16 mouse cellular contexts compared by ENCODE assay signal in the genomic region with DNA sequence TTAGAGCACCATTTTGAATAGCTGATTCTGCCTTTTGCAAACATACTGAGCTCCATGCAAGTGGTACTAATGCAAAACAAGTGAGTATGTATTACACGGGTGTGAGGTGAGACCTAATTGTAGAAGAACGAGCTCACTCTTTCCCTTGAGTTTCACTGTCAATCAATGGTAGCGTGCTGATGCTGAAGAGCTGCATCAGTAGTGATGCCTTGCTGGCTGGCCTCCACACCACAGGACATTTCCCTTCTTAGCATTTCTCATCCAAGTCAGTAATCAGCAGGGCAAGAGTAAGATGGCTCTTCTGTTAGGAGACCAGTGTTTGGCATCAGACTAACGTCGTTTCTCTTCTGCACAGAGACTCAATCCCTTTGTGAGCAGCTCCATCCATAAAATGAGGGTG. TPM values are rescaled to one million over a fixed set of nuclear protein-coding genes. Genes with fewer than 3 reads are reported as not detected.
DNase-seq lines count a peak whose midpoint lies in the region; ATAC-seq and TF ChIP-seq lines count a peak whose summit lies in the region.
"Had no signal": no experiment of that assay in that cellular context is flagged by ENCODE, and none has a peak within 500 bp of the region (broad histone marks: within the 10 kb centered on the region; RNA-seq: fewer than 3 reads in every experiment).

No protein-coding gene starts in this region.

- H3K9me3 ChIP-seq in midbrain, embryonic 16.5 days (replicated peaks; ENCODE audit: control insufficient read depth, low read length, poor library complexity, severe bottlenecking), result no peaks in the 10 kb centered on the region
- no peaks in the 10 kb centered on the region for H3K9me3 ChIP-seq in midbrain, embryonic 10.5 days (replicated peaks)
- H3K9me3 ChIP-seq in hindbrain, embryonic 14.5 days (ENCODE audit: control insufficient read depth, low read length), result no peaks in the 10 kb centered on the region

- TF ChIP-seq POLR2A in heart, adult 2 months (IDR thresholded peaks at IDR 0.05; ENCODE audit: insufficient read depth, low read depth, low read length), result no peak

- H3K4me3 ChIP-seq in heart, adult 2 months, result no peak overlapping the region
- no peak overlapping the region for H3K4me3 ChIP-seq in midbrain, embryonic 16.5 days (ENCODE audit: low read depth, low read length)
- H3K4me3 ChIP-seq in midbrain, embryonic 10.5 days, result no peak overlapping the region
- peak overlapping the region; percentile 5; the same call in 1 of the 2 replicates for H3K4me3 ChIP-seq in hindbrain, embryonic 14.5 days (replicated peaks; ENCODE audit: low read length)

- WGBS in heart, adult 2 months, result 75% methylated on average over 5 of the region's 5 CpGs
- WGBS in midbrain, embryonic 16.5 days, result 73% methylated on average over 5 of the region's 5 CpGs
- WGBS in midbrain, embryonic 10.5 days, result 96% methylated on average over 5 of the region's 5 CpGs
- 68% methylated on average over 5 of the region's 5 CpGs for WGBS in hindbrain, embryonic 14.5 days

- no peaks in the 10 kb centered on the region for H3K79me2 ChIP-seq in heart, adult 2 months (replicated peaks; ENCODE audit: control insufficient read depth, insufficient read depth, low read length)

- H3K9ac ChIP-seq in heart, adult 2 months (ENCODE audit: low read depth, low read length), result no peak overlapping the region
- no peak overlapping the region for H3K9ac ChIP-seq in midbrain, embryonic 16.5 days (ENCODE audit: low read depth, low read length)
- no peak overlapping the region for H3K9ac ChIP-seq in hindbrain, embryonic 14.5 days

- H3K4me1 ChIP-seq in heart, adult 2 months (ENCODE audit: control insufficient read depth, insufficient read depth, low read length), result no peaks in the 10 kb centered on the region
- peaks cover 10% of the 10 kb centered on the region; the same call in 1 of the 2 replicates for H3K4me1 ChIP-seq in midbrain, embryonic 16.5 days (ENCODE audit: control insufficient read depth, insufficient read depth, low read length)
- H3K4me1 ChIP-seq in midbrain, embryonic 10.5 days, result peaks cover 15% of the 10 kb centered on the region
- H3K4me1 ChIP-seq in hindbrain, embryonic 14.5 days (replicated peaks; ENCODE audit: control insufficient read depth, insufficient read depth, low read length), result no peaks in the 10 kb centered on the region

- H3K27ac ChIP-seq in heart, adult 2 months, result no peak overlapping the region
- peak overlapping the region; percentile 4; the same call in 1 of the 2 replicates for H3K27ac ChIP-seq in midbrain, embryonic 16.5 days (ENCODE audit: low read length)
- no peak overlapping the region for H3K27ac ChIP-seq in midbrain, embryonic 10.5 days (replicated peaks)
- peak overlapping the region; percentile 53 for H3K27ac ChIP-seq in hindbrain, embryonic 14.5 days
- H3K27ac ChIP-seq: stomach, postnatal 0 days had no signal

- peak overlapping the region; percentile 13; the same call in 1 of the 2 replicates for H3K4me2 ChIP-seq in midbrain, embryonic 16.5 days (ENCODE audit: low read length)
- H3K4me2 ChIP-seq in hindbrain, embryonic 14.5 days (replicated peaks), result peak overlapping the region; percentile 33

- no peak for TF ChIP-seq EP300 in heart, adult 2 months (IDR thresholded peaks at IDR 0.05; ENCODE audit: insufficient read depth, low read depth, low read length)

- H3K27me3 ChIP-seq in heart, adult 2 months (ENCODE audit: control insufficient read depth, insufficient read depth, low read length), result no peaks in the 10 kb centered on the region
- no peaks in the 10 kb centered on the region; the same call in 1 of the 2 replicates for H3K27me3 ChIP-seq in midbrain, embryonic 16.5 days (ENCODE audit: control insufficient read depth, insufficient read depth, low read depth, low read length)
- H3K27me3 ChIP-seq in midbrain, embryonic 10.5 days (ENCODE audit: low read depth, poor library complexity, severe bottlenecking), result peaks cover 26% of the 10 kb centered on the region
- no peaks in the 10 kb centered on the region for H3K27me3 ChIP-seq in hindbrain, embryonic 14.5 days (ENCODE audit: control insufficient read depth, insufficient read depth, low read length)

- peak; percentile 12 for DNase-seq in heart, adult 11 months
- DNase-seq in heart, adult 2 months, result no peak
- no peak for DNase-seq in midbrain, embryonic 10.5 days (ENCODE audit: low spot score)
- no peak for DNase-seq in hindbrain, embryonic 14.5 days (ENCODE audit: low spot score)
- DNase-seq in spleen, adult 12 weeks (ENCODE audit: low spot score), result no peak
- DNase-seq in yolk sac, embryonic 10.5 days (ENCODE audit: low spot score), result no peak
- DNase-seq: adrenal gland, adult 8-10 months; gastrocnemius, postnatal 10 days; kidney, adult 18-20 months; kidney, postnatal 25 days; liver; lung, adult 18-20 months had no signal

- H3K36me3 ChIP-seq in heart, adult 2 months (ENCODE audit: control insufficient read depth, insufficient read depth, low read length), result no peaks in the 10 kb centered on the region
- no peaks in the 10 kb centered on the region for H3K36me3 ChIP-seq in midbrain, embryonic 16.5 days (ENCODE audit: control insufficient read depth, insufficient read depth, low read length)
- peaks cover 4% of the 10 kb centered on the region; the same call in 1 of the 2 replicates for H3K36me3 ChIP-seq in midbrain, embryonic 10.5 days
- no peaks in the 10 kb centered on the region for H3K36me3 ChIP-seq in hindbrain, embryonic 14.5 days (replicated peaks; ENCODE audit: control insufficient read depth, insufficient read depth)

- TF ChIP-seq CTCF in heart, adult 2 months (IDR thresholded peaks at IDR 0.05), result no peak

- ATAC-seq in midbrain, embryonic 16.5 days, result no peak
- ATAC-seq in hindbrain, embryonic 14.5 days (ENCODE audit: low FRiP score), result no peak
- ATAC-seq: CD4-positive, CD25-positive, alpha-beta regulatory T cell, adult 4 months had no signal

- intact Hi-C loops in heart, adult 2 months (cut with DNase I), result no loop called here

RNA-seq across cellular contexts. Expression of gene Slc1a3, which starts 4.0 kb away (rescaled TPM):
- total RNA-seq in heart, adult 2 months (2021), result 1 to 10 TPM; 1.6 to 1.9 TPM
- 2.5 and 5.3 TPM in 2 replicates for polyA plus RNA-seq in heart, adult 2 months (2012; rRNA removed)
- polyA plus RNA-seq in midbrain, embryonic 16.5 days (2015; fragmentation: Nextera tagmentation; extraction: Ambion mirVana), result 106 and 142 TPM in 2 replicates
- 23.5 and 30.2 TPM in 2 replicates for polyA plus RNA-seq in midbrain, embryonic 10.5 days (2016; fragmentation: Nextera tagmentation; extraction: Ambion mirVana)
- polyA plus RNA-seq in hindbrain, embryonic 14.5 days (2014; fragmentation: Nextera tagmentation; extraction: Ambion mirVana), result 242 and 264 TPM in 2 replicates
- total RNA-seq: MEL had no signal

Comparison
In these comparisons a context has a peak if more than half of its experiments do, and no peak if none do; other contexts are left out.
1. H3K27ac ChIP-seq: peak in midbrain, embryonic 16.5 days (single experiment) and hindbrain, embryonic 14.5 days (single experiment); none in heart, adult 2 months (single experiment) and midbrain, embryonic 10.5 days (single experiment).